Comparison of ENCODE assay signal across 8 mouse cellular contexts in genomic region chr14:47417775-47418665, GRCm38 (mm10). TPM values are rescaled to one million over a fixed set of nuclear protein-coding genes. Genes with fewer than 3 reads are reported as not detected.
DNase-seq lines count a peak whose midpoint lies in the region; ATAC-seq and TF ChIP-seq lines count a peak whose summit lies in the region.

Gene Dlgap5, minus strand, starts transcription at chr14:47418407.

- no peak for TF ChIP-seq CTCF in lung, postnatal 0 days (IDR thresholded peaks at IDR 0.05)

- peaks cover 16% of the 10 kb centered on the region for H3K4me1 ChIP-seq in hindbrain, embryonic 10.5 days (replicated peaks)
- no peaks in the 10 kb centered on the region; the same call in 1 of the 2 replicates for H3K4me1 ChIP-seq in lung, postnatal 0 days (ENCODE audit: insufficient read depth, low read depth, low read length)

- H3K27me3 ChIP-seq in hindbrain, embryonic 10.5 days (ENCODE audit: insufficient read depth, poor library complexity, severe bottlenecking) = no peaks in the 10 kb centered on the region
- H3K27me3 ChIP-seq in lung, postnatal 0 days (replicated peaks; ENCODE audit: insufficient read depth, low read length) = no peaks in the 10 kb centered on the region

- H3K36me3 ChIP-seq in hindbrain, embryonic 10.5 days = peaks cover 36% of the 10 kb centered on the region
- no peaks in the 10 kb centered on the region for H3K36me3 ChIP-seq in lung, postnatal 0 days (ENCODE audit: insufficient read depth, low read length)

- no peak for TF ChIP-seq EP300 in lung, postnatal 0 days (IDR thresholded peaks at IDR 0.05)

- DNase-seq in MN1 (ENCODE audit: low spot score) = peak; percentile 94
- DNase-seq in cerebellum, adult 9-10 months = peak; percentile 89
- peak; percentile 95 for DNase-seq in hindbrain, embryonic 10.5 days (ENCODE audit: low spot score)
- DNase-seq in layer of hippocampus, adult 9-11 months = peak; percentile 90
- DNase-seq in lung, postnatal 0 days (ENCODE audit: low spot score) = peak; percentile 97
- DNase-seq in ovary, postnatal 14 days (ENCODE audit: low spot score) = peak; percentile 87
- peak; percentile 95 for DNase-seq in thymus, postnatal 14 days

- peak; percentile 100 for ATAC-seq in frontal cortex, adult (ENCODE audit: low TSS enrichment)
- peak; percentile 99 for ATAC-seq in lung, postnatal 0 days

- H3K9ac ChIP-seq in lung, postnatal 0 days (replicated peaks; ENCODE audit: low read depth) = no peak within 1 kb of the TSS

- WGBS in hindbrain, embryonic 10.5 days = 2% methylated on average over 36 of the region's 36 CpGs
- WGBS in lung, postnatal 0 days = under 1% methylated on average over 36 of the region's 36 CpGs

- H3K9me3 ChIP-seq in hindbrain, embryonic 10.5 days = no peaks in the 10 kb centered on the region
- no peaks in the 10 kb centered on the region for H3K9me3 ChIP-seq in lung, postnatal 0 days (ENCODE audit: low read length)

- peak within 1 kb of the TSS; percentile 76 for H3K4me3 ChIP-seq in hindbrain, embryonic 10.5 days
- peak within 1 kb of the TSS; percentile 43 for H3K4me3 ChIP-seq in lung, postnatal 0 days (ENCODE audit: low read depth, low read length)

- H3K27ac ChIP-seq in hindbrain, embryonic 10.5 days = peak within 1 kb of the TSS; percentile 90
- H3K27ac ChIP-seq in lung, postnatal 0 days (ENCODE audit: low read length) = 0 out of 2 replicates have a peak within 1 kb of the TSS, but pooled peaks have one; percentile 11

- H3K4me2 ChIP-seq in lung, postnatal 0 days (replicated peaks; ENCODE audit: low read depth, low read length) = peak within 1 kb of the TSS; percentile 63

RNA-seq across cellular contexts. Expression of gene Dlgap5, which starts in this region (rescaled TPM):
- 56.6 and 76.9 TPM in 2 replicates for polyA plus RNA-seq in hindbrain, embryonic 10.5 days (2016; fragmentation: Nextera tagmentation; extraction: Ambion mirVana)
- 2.0 and 2.3 TPM in 2 replicates for polyA plus RNA-seq in lung, postnatal 0 days (2015; fragmentation: Nextera tagmentation; extraction: Ambion mirVana)

Comparison
In these comparisons a context has a peak if more than half of its experiments do, and no peak if none do; other contexts are left out.
1. Peak in every context shown above with its lines: DNase-seq, ATAC-seq, H3K4me3 ChIP-seq and H3K27ac ChIP-seq.
2. RNA of gene Dlgap5 (polyA plus RNA-seq): 56.6 to 76.9 TPM in hindbrain, embryonic 10.5 days; 2.0 to 2.3 TPM in lung, postnatal 0 days; every median in the first group is over 10 times any median in the second.